Mouse (Mus musculus) lung, postnatal 0 days (tissue): ENCODE measurements at regions not wholly inside any gene's neighbourhood (a gene's known extent, or its start where the extent isn't known, plus 50 kb on each side); places are given as distances from the start of the nearest gene placed in this dataset.

Source experiments
- ATAC-seq: fragments of 200-750 bp; cut with Nextera tagmentation; 2 replicates; pipeline ENCODE4 v1.8.0; 2017; ENCODE audit warnings: moderate library complexity
- DNase-seq: peaks from one replicate; pipeline ENCODE4 v3.0.0-alpha.2; 2016; ENCODE audit warnings: low spot score
- H3K27ac ChIP-seq: fragments of 300-500 bp; sonication (generic); 2 replicates; pipeline ENCODE4 v1.5.1; 2014; ENCODE audit warnings: antibody characterized with exemption, mild to moderate bottlenecking, low read length, mixed read lengths
- H3K27me3 ChIP-seq: fragments of 300-500 bp; sonication (generic); replicated peaks from 2 replicates; pipeline ENCODE4 v1.6.1; 2014; ENCODE audit warnings: low read length, mixed read lengths; ENCODE audit not compliant: insufficient read depth
- H3K36me3 ChIP-seq: fragments of 300-500 bp; sonication (generic); 2 replicates; pipeline ENCODE4 v1.6.1; 2014; ENCODE audit warnings: low read length, mixed read lengths; ENCODE audit not compliant: insufficient read depth
- H3K4me1 ChIP-seq: fragments of 300-500 bp; sonication (generic); 2 replicates; pipeline ENCODE4 v1.6.1; 2014; ENCODE audit warnings: antibody characterized with exemption, low read depth, low read length, mixed read lengths; ENCODE audit not compliant: insufficient read depth
- H3K4me2 ChIP-seq: fragments of 300-500 bp; sonication (generic); replicated peaks from 2 replicates; pipeline ENCODE4 v1.6.1; 2014; ENCODE audit warnings: low read depth, mild to moderate bottlenecking, low read length, moderate library complexity, mixed read lengths
- H3K4me3 ChIP-seq: fragments of 300-500 bp; sonication (generic); 2 replicates; pipeline ENCODE4 v1.5.1; 2014; ENCODE audit warnings: low read depth, low read length
- H3K9ac ChIP-seq: fragments of 300-500 bp; sonication (generic); replicated peaks from 2 replicates; pipeline ENCODE4 v1.6.1; 2014; ENCODE audit warnings: low read depth, mild to moderate bottlenecking
- H3K9me3 ChIP-seq: fragments of 300-500 bp; sonication (generic); 2 replicates; pipeline ENCODE4 v1.6.1; 2016; ENCODE audit warnings: low read length, mixed read lengths
- CTCF ChIP-seq: IDR thresholded peaks from 2 replicates; pipeline ENCODE4 v1.5.1; 2016; ENCODE audit warnings: antibody characterized with exemption, mild to moderate bottlenecking
- EP300 ChIP-seq: IDR thresholded peaks from 2 replicates; pipeline ENCODE4 v1.6.1; 2016; ENCODE audit warnings: antibody characterized with exemption, mild to moderate bottlenecking, control low read depth
- WGBS: fragments of 180-500 bp; shearing (Covaris S2); extraction: QIAGEN DNeasy Blood & Tissue Kit; methylation state at CpG from one replicate; pipeline ENCODE4 v1.1.7; 2014; 5-methylcytosine and 5-hydroxymethylcytosine counted together

- H3K9ac ChIP-seq: no peak overlapping the region
- no peaks in the 10 kb centered on the region for H3K9me3 ChIP-seq
- WGBS: 78% methylated on average over 1 of the region's 1 CpGs
- no peaks in the 10 kb centered on the region for H3K4me1 ChIP-seq
- H3K27ac ChIP-seq: no peak overlapping the region
- no peaks in the 10 kb centered on the region for H3K36me3 ChIP-seq
- DNase-seq (no peak), ATAC-seq (no peak)
- no peaks in the 10 kb centered on the region for H3K27me3 ChIP-seq
- H3K4me3 ChIP-seq: no peak overlapping the region
- H3K4me2 ChIP-seq: no peak overlapping the region
- no peak for TF ChIP-seq CTCF
- no peak for TF ChIP-seq EP300
These were observed 286.0 kb upstream of the Atp2b1 start for GRCm38 (mm10) chr10:98628191-98628590.

GRCm38 (mm10) chr10:98629248-98629647, 285.0 kb upstream of the Atp2b1 start:
- 16% methylated on average over 3 of the region's 3 CpGs for WGBS
- Histone ChIP-seq H3K27ac (no peak overlapping the region), H3K27me3 (no peaks in the 10 kb centered on the region), H3K9me3 (no peaks in the 10 kb centered on the region), H3K4me2 (no peak overlapping the region), H3K9ac (no peak overlapping the region), H3K4me1 (no peaks in the 10 kb centered on the region), H3K4me3 (no peak overlapping the region), H3K36me3 (no peaks in the 10 kb centered on the region)
- no peak for ATAC-seq
- TF ChIP-seq CTCF: no peak
- no peak for TF ChIP-seq EP300
- no peak for DNase-seq

DNA sequence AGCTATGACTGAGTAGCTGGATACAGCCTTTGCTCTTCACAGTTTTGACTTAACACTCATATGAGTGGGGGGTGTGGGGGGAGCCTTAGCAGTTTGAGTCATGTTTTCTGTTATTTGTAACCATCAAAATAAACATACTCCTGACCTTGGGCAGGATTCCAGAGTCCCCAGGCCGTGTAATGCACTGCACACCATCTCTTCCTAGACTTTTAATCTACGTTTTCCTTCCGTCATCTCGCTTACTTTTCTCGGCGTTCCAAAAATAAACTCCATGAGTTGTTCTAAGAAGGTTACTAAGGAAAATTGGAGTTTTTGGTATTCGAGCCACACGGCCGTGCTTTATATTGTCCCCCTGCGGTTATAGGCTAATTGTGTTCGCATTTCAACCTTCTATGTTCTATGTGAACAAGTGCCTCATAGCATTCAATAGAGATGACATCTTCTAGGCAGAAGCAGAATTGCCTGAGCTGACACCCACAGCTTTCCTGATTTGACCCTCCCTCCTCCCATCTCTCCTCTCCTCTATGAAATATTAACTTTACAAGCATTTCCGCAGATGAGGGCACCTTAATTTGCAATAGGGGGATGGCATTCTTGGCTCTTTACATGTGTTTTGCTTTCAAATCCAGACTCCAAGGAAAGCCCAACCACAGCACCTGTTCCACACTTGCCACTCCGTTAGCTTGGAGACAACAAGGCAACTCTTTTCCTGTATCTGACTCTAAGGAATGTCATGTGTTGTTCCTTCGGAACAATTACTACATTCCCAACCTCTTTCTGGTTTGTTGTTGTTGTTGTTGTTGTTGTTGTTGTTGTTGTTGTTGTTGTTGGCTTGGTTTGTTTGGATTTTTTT, 276.2 kb upstream of the Atp2b1 start:
- 57% methylated on average over 14 of the region's 14 CpGs for WGBS
- Histone ChIP-seq H3K27ac (no peak overlapping the region), H3K9me3 (no peaks in the 10 kb centered on the region), H3K4me2 (no peak overlapping the region), H3K4me1 (no peaks in the 10 kb centered on the region; the same call in 1 of the 2 replicates), H3K27me3 (no peaks in the 10 kb centered on the region), H3K4me3 (no peak overlapping the region), H3K9ac (no peak overlapping the region), H3K36me3 (no peaks in the 10 kb centered on the region)
- TF ChIP-seq CTCF (no peak), EP300 (no peak)
- ATAC-seq (no peak), DNase-seq (peak; percentile 12)

GRCm38 (mm10) chr10:98645681-98646122, 268.5 kb upstream of the Atp2b1 start:
- Histone ChIP-seq H3K9ac (no peak overlapping the region), H3K4me3 (no peak overlapping the region), H3K4me2 (no peak overlapping the region), H3K4me1 (no peaks in the 10 kb centered on the region), H3K27ac (no peak overlapping the region), H3K9me3 (no peaks in the 10 kb centered on the region), H3K36me3 (no peaks in the 10 kb centered on the region), H3K27me3 (no peaks in the 10 kb centered on the region)
- DNase-seq (no peak), ATAC-seq (no peak)
- no peak for TF ChIP-seq CTCF
- no peak for TF ChIP-seq EP300
- WGBS: 83% methylated on average over 10 of the region's 10 CpGs

DNA sequence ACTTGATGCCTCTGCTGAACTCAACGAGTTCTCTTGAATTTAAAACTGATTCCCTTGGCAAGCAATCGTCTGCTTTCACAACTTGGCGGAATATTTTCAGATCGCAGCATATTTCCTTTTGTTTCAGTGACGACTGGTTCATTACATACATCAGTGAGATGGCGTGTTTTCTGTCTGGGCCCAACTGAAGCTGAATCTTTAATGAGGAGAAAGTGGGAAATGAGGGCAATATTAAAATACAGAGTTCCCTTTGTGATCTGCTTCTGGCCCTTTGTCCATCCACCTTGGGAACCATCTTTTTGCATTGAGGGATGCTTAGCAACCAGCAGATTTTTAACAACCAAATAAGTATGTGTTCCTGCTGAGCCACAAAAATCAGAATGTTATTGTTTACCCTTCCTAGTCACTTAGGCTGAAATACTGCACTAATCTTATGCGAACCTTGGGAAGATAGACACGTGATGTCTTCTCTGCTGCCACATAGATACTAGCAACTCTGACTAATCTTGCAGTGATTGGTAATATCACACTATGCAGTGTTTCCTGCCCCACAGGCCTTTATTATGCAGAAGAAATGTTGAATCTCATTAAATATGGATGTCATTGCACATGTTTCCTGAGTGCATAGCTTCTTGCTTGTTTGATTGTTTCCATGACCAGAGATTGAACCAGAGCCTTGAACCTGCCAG, 267.8 kb upstream of the Atp2b1 start:
- Histone ChIP-seq H3K27ac (no peak overlapping the region), H3K27me3 (no peaks in the 10 kb centered on the region), H3K4me1 (no peaks in the 10 kb centered on the region), H3K9me3 (no peaks in the 10 kb centered on the region), H3K36me3 (no peaks in the 10 kb centered on the region), H3K9ac (no peak overlapping the region), H3K4me2 (no peak overlapping the region), H3K4me3 (no peak overlapping the region)
- TF ChIP-seq EP300 (no peak), CTCF (no peak)
- 63% methylated on average over 8 of the region's 8 CpGs for WGBS
- ATAC-seq (no peak), DNase-seq (peak; percentile 35)

- no peak for ATAC-seq
- Histone ChIP-seq H3K9me3 (no peaks in the 10 kb centered on the region), H3K4me1 (no peaks in the 10 kb centered on the region), H3K27ac (no peak overlapping the region), H3K4me2 (no peak overlapping the region), H3K4me3 (no peak overlapping the region), H3K27me3 (no peaks in the 10 kb centered on the region), H3K9ac (no peak overlapping the region), H3K36me3 (no peaks in the 10 kb centered on the region)
- TF ChIP-seq CTCF (no peak), EP300 (no peak)
- DNase-seq: peak; percentile 23
- WGBS: 86% methylated on average over 7 of the region's 7 CpGs
These were observed 265.4 kb upstream of the Atp2b1 start for GRCm38 (mm10) chr10:98648710-98649245.
